Mouse (Mus musculus): ENCODE measurements at regions not wholly inside any gene's neighbourhood (a gene's known extent, or its start where the extent isn't known, plus 50 kb on each side); places are given as distances from the start of the nearest gene placed in this dataset.

- no peak for ATAC-seq (replicated peaks; ENCODE audit: low read depth, poor library complexity, severe bottlenecking)
Observed at GRCm38 (mm10) chr16:24259711-24260230, 133.5 kb upstream of the Lpp start.

GRCm38 (mm10) chr16:24258991-24259390 is 134.3 kb upstream of the Lpp start:
- no peak for ATAC-seq (replicated peaks; ENCODE audit: low read depth, poor library complexity, severe bottlenecking)

- ATAC-seq (replicated peaks; ENCODE audit: low read depth, poor library complexity, severe bottlenecking), result no peak
Observed at GRCm38 (mm10) chr16:24255037-24255436, 138.3 kb upstream of the Lpp start.

- no peak for ATAC-seq (replicated peaks; ENCODE audit: low read depth, poor library complexity, severe bottlenecking)
Observed at GRCm38 (mm10) chr16:24254590-24254989, 138.7 kb upstream of the Lpp start.

GRCm38 (mm10) chr16:24254143-24254542 is 139.2 kb upstream of the Lpp start:
- ATAC-seq (replicated peaks; ENCODE audit: low read depth, poor library complexity, severe bottlenecking), result no peak

- ATAC-seq (replicated peaks; ENCODE audit: low read depth, poor library complexity, severe bottlenecking), result no peak
Observed at GRCm38 (mm10) chr16:24247291-24247690, 146.0 kb upstream of the Lpp start.

GRCm38 (mm10) chr16:24238075-24238555 is 155.2 kb upstream of the Lpp start:
- ATAC-seq (replicated peaks; ENCODE audit: low read depth, poor library complexity, severe bottlenecking), result peak; percentile 92

GRCm38 (mm10) chr16:24237425-24237824 is 155.9 kb upstream of the Lpp start:
- ATAC-seq (replicated peaks; ENCODE audit: low read depth, poor library complexity, severe bottlenecking), result 0 out of 2 replicates have a peak, but pooled peaks have one; percentile 10

- no peak for ATAC-seq (replicated peaks; ENCODE audit: low read depth, poor library complexity, severe bottlenecking)
Observed at GRCm38 (mm10) chr16:24237013-24237412, 156.3 kb upstream of the Lpp start.

- ATAC-seq (replicated peaks; ENCODE audit: low read depth, poor library complexity, severe bottlenecking), result no peak
Observed at GRCm38 (mm10) chr16:24236511-24236910, 156.8 kb upstream of the Lpp start.

- ATAC-seq (replicated peaks; ENCODE audit: low read depth, poor library complexity, severe bottlenecking), result no peak
Observed at GRCm38 (mm10) chr16:24234795-24235194, 158.5 kb upstream of the Lpp start.

GRCm38 (mm10) chr16:24232001-24232530 is 161.2 kb upstream of the Lpp start:
- ATAC-seq (replicated peaks; ENCODE audit: low read depth, poor library complexity, severe bottlenecking), result no peak

GRCm38 (mm10) chr16:24231506-24231905 is 161.8 kb upstream of the Lpp start:
- no peak for ATAC-seq (replicated peaks; ENCODE audit: low read depth, poor library complexity, severe bottlenecking)

- ATAC-seq (replicated peaks; ENCODE audit: low read depth, poor library complexity, severe bottlenecking), result no peak
Observed at GRCm38 (mm10) chr16:24229002-24229607, 164.2 kb upstream of the Lpp start.

GRCm38 (mm10) chr16:24225897-24226296 is 167.4 kb upstream of the Lpp start:
- no peak for ATAC-seq (replicated peaks; ENCODE audit: low read depth, poor library complexity, severe bottlenecking)

GRCm38 (mm10) chr16:24225090-24225489 is 168.2 kb upstream of the Lpp start:
- ATAC-seq (replicated peaks; ENCODE audit: low read depth, poor library complexity, severe bottlenecking), result no peak

- ATAC-seq (replicated peaks; ENCODE audit: low read depth, poor library complexity, severe bottlenecking), result no peak
Observed at GRCm38 (mm10) chr16:24223901-24224300, 169.4 kb upstream of the Lpp start.

- no peak for ATAC-seq (replicated peaks; ENCODE audit: low read depth, poor library complexity, severe bottlenecking)
Observed at GRCm38 (mm10) chr16:24223527-24223880, 169.8 kb upstream of the Lpp start.

GRCm38 (mm10) chr16:24222759-24223526 is 170.4 kb upstream of the Lpp start:
- ATAC-seq (replicated peaks; ENCODE audit: low read depth, poor library complexity, severe bottlenecking), result peak; percentile 81

GRCm38 (mm10) chr16:24221992-24222391 is 171.3 kb upstream of the Lpp start:
- no peak for ATAC-seq (replicated peaks; ENCODE audit: low read depth, poor library complexity, severe bottlenecking)

GRCm38 (mm10) chr16:24220613-24221012 is 172.7 kb upstream of the Lpp start:
- ATAC-seq (replicated peaks; ENCODE audit: low read depth, poor library complexity, severe bottlenecking), result no peak

Data from common myeloid progenitor, adult 5-6 weeks (primary cell).